Mouse (Mus musculus) liver, embryonic 13.5 days (tissue): ENCODE data around the gene Ctbp2. TPM values are rescaled to one million over a fixed set of nuclear protein-coding genes. Genes with fewer than 3 reads are reported as not detected.

Experiments used
- ATAC-seq: fragments of 200-750 bp; cut with Nextera tagmentation; 2 replicates; pipeline ENCODE4 v1.8.0; 2017; ENCODE audit warnings: low read depth, mild to moderate bottlenecking, moderate number of reproducible peaks, moderate library complexity
- DNase-seq: peaks from one replicate; pipeline ENCODE4 v3.0.0; 2022
- H3K27ac ChIP-seq: fragments of 300-500 bp; sonication (generic); 2 replicates; pipeline ENCODE4 v1.5.1; 2015; ENCODE audit warnings: moderate library complexity, mild to moderate bottlenecking, inconsistent platforms
- H3K27me3 ChIP-seq: fragments of 300-500 bp; sonication (generic); 2 replicates; pipeline ENCODE4 v1.6.1; 2015; ENCODE audit warnings: mild to moderate bottlenecking, inconsistent platforms
- H3K36me3 ChIP-seq: fragments of 300-500 bp; sonication (generic); 2 replicates; pipeline ENCODE4 v1.6.1; 2015; ENCODE audit warnings: mild to moderate bottlenecking, inconsistent platforms
- H3K4me1 ChIP-seq: fragments of 300-500 bp; sonication (generic); replicated peaks from 2 replicates; pipeline ENCODE4 v1.6.1; 2015; ENCODE audit warnings: inconsistent platforms
- H3K4me2 ChIP-seq: fragments of 300-500 bp; sonication (generic); 2 replicates; pipeline ENCODE4 v1.6.1; 2015; ENCODE audit warnings: inconsistent platforms, mild to moderate bottlenecking, moderate library complexity
- H3K4me3 ChIP-seq: fragments of 300-500 bp; sonication (generic); replicated peaks from 2 replicates; pipeline ENCODE4 v1.5.1; 2015; ENCODE audit warnings: mild to moderate bottlenecking, inconsistent platforms
- H3K9ac ChIP-seq: fragments of 300-500 bp; sonication (generic); 2 replicates; pipeline ENCODE4 v1.6.1; 2015; ENCODE audit warnings: mild to moderate bottlenecking, inconsistent platforms
- H3K9me3 ChIP-seq: fragments of 300-500 bp; sonication (generic); replicated peaks from 2 replicates; pipeline ENCODE4 v1.6.1; 2016; ENCODE audit warnings: inconsistent platforms
- WGBS: fragments of 180-500 bp; shearing (Covaris S2); methylation state at CpG from one replicate; pipeline ENCODE4 v1.1.7; 2015; ENCODE audit not compliant: insufficient replicate concordance; 5-methylcytosine and 5-hydroxymethylcytosine counted together
- polyA plus RNA-seq: library from polyadenylated mRNA; unstranded; fragments of >200 nt; fragmentation: Nextera tagmentation; extraction: Ambion mirVana; gene quantifications from 2 replicates; pipeline ENCODE4 v1.2.1, GENCODE M21; 2015

Ctbp2 gene
- polyA plus RNA-seq, 1 experiment from 2014 or later, result 11.4 TPM

GRCm38 (mm10) chr7:133117815-133118214 is 6.3 kb downstream of the Ctbp2 start:
- ATAC-seq, result no peak
- Histone ChIP-seq H3K36me3 (no peaks in the 10 kb centered on the region), H3K9me3 (no peaks in the 10 kb centered on the region), H3K27me3 (peaks cover 26% of the 10 kb centered on the region), H3K4me3 (no peak overlapping the region), H3K4me2 (no peak overlapping the region), H3K4me1 (peaks cover 73% of the 10 kb centered on the region), H3K27ac (no peak overlapping the region), H3K9ac (no peak overlapping the region)
- no peak for DNase-seq
- 37% methylated on average over 2 of the region's 2 CpGs for WGBS

- DNase-seq, result no peak
- Histone ChIP-seq H3K36me3 (no peaks in the 10 kb centered on the region), H3K9me3 (no peaks in the 10 kb centered on the region), H3K9ac (no peak overlapping the region), H3K4me1 (peaks cover 77% of the 10 kb centered on the region), H3K4me3 (no peak overlapping the region), H3K27me3 (peaks cover 13% of the 10 kb centered on the region), H3K4me2 (peak overlapping the region; percentile 77; the same call in 1 of the 2 replicates), H3K27ac (0 out of 2 replicates have a peak overlapping the region, but pooled peaks have one; percentile 39)
- no peak for ATAC-seq
Observed at GRCm38 (mm10) chr7:133116542-133116941, 7.6 kb downstream of the Ctbp2 start.

- 9% methylated on average over 15 of the region's 15 CpGs for WGBS
- Histone ChIP-seq H3K4me1 (peaks cover 74% of the 10 kb centered on the region), H3K27me3 (peaks cover 8% of the 10 kb centered on the region; the same call in 1 of the 2 replicates), H3K4me3 (peak overlapping the region; percentile 55), H3K9ac (peak overlapping the region; percentile 67), H3K4me2 (peak overlapping the region; percentile 77), H3K9me3 (no peaks in the 10 kb centered on the region), H3K36me3 (no peaks in the 10 kb centered on the region), H3K27ac (peak overlapping the region; percentile 39)
- DNase-seq (peak; percentile 22), ATAC-seq (no peak)
Observed at GRCm38 (mm10) chr7:133115886-133116285, 8.3 kb downstream of the Ctbp2 start.

GRCm38 (mm10) chr7:133114847-133115470 is 9.2 kb downstream of the Ctbp2 start:
- DNase-seq, result peak; percentile 56

GRCm38 (mm10) chr7:133113185-133113895 is 10.8 kb downstream of the Ctbp2 start:
- H3K36me3 ChIP-seq, result no peaks in the 10 kb centered on the region
- no peaks in the 10 kb centered on the region for H3K27me3 ChIP-seq
- H3K9me3 ChIP-seq, result no peaks in the 10 kb centered on the region
- H3K27ac ChIP-seq, result no peak overlapping the region
- no peak for DNase-seq
- H3K4me3 ChIP-seq, result no peak overlapping the region
- no peak for ATAC-seq
- H3K4me1 ChIP-seq, result peaks cover 59% of the 10 kb centered on the region
- H3K4me2 ChIP-seq, result no peak overlapping the region
- H3K9ac ChIP-seq, result no peak overlapping the region
- 79% methylated on average over 8 of the region's 8 CpGs for WGBS

More at GRCm38 (mm10) chr7:133114847-133115470, 9.2 kb downstream of the Ctbp2 start:
- peak overlapping the region; percentile 20; the same call in 1 of the 2 replicates for H3K27ac ChIP-seq
- ATAC-seq, result peak; percentile 69
- H3K9ac ChIP-seq, result peak overlapping the region; percentile 67
- H3K4me2 ChIP-seq, result peak overlapping the region; percentile 77
- peak overlapping the region; percentile 55 for H3K4me3 ChIP-seq
- H3K27me3 ChIP-seq, result no peaks in the 10 kb centered on the region
- H3K4me1 ChIP-seq, result peaks cover 66% of the 10 kb centered on the region
- 5% methylated on average over 20 of the region's 20 CpGs for WGBS
- H3K9me3 ChIP-seq, result no peaks in the 10 kb centered on the region
- H3K36me3 ChIP-seq, result no peaks in the 10 kb centered on the region

GRCm38 (mm10) chr7:133112351-133112831 is 11.8 kb downstream of the Ctbp2 start:
- Histone ChIP-seq H3K4me2 (no peak overlapping the region), H3K4me1 (peaks cover 52% of the 10 kb centered on the region), H3K4me3 (no peak overlapping the region), H3K9ac (no peak overlapping the region), H3K27me3 (no peaks in the 10 kb centered on the region), H3K9me3 (no peaks in the 10 kb centered on the region), H3K27ac (no peak overlapping the region), H3K36me3 (no peaks in the 10 kb centered on the region)
- ATAC-seq (no peak), DNase-seq (no peak)
- WGBS, result 62% methylated on average over 6 of the region's 6 CpGs

GRCm38 (mm10) chr7:133109442-133109841 is 14.7 kb downstream of the Ctbp2 start:
- Histone ChIP-seq H3K36me3 (no peaks in the 10 kb centered on the region), H3K27me3 (no peaks in the 10 kb centered on the region), H3K9me3 (no peaks in the 10 kb centered on the region), H3K4me1 (peaks cover 26% of the 10 kb centered on the region), H3K9ac (no peak overlapping the region), H3K27ac (no peak overlapping the region), H3K4me3 (no peak overlapping the region), H3K4me2 (no peak overlapping the region)
- no peak for ATAC-seq
- no peak for DNase-seq
- 85% methylated on average over 4 of the region's 4 CpGs for WGBS

GRCm38 (mm10) chr7:133108695-133109094 is 15.5 kb downstream of the Ctbp2 start:
- Histone ChIP-seq H3K27ac (no peak overlapping the region), H3K4me3 (no peak overlapping the region), H3K9ac (no peak overlapping the region), H3K36me3 (no peaks in the 10 kb centered on the region), H3K27me3 (no peaks in the 10 kb centered on the region), H3K4me1 (peaks cover 19% of the 10 kb centered on the region), H3K4me2 (no peak overlapping the region), H3K9me3 (no peaks in the 10 kb centered on the region)
- WGBS, result 85% methylated on average over 2 of the region's 2 CpGs
- no peak for ATAC-seq
- DNase-seq, result no peak

GRCm38 (mm10) chr7:133102578-133102977 is 21.6 kb downstream of the Ctbp2 start:
- peaks cover 3% of the 10 kb centered on the region; the same call in 1 of the 2 replicates for H3K4me1 ChIP-seq
- no peak overlapping the region for H3K4me3 ChIP-seq
- H3K27ac ChIP-seq, result no peak overlapping the region
- no peak overlapping the region for H3K9ac ChIP-seq
- DNase-seq, result no peak
- H3K27me3 ChIP-seq, result no peaks in the 10 kb centered on the region
- H3K9me3 ChIP-seq, result no peaks in the 10 kb centered on the region
- ATAC-seq, result no peak
- WGBS, result 72% methylated on average over 3 of the region's 3 CpGs
- H3K36me3 ChIP-seq, result 0 out of 2 replicates have a peak, but pooled peaks cover 2% of the 10 kb centered on the region
- no peak overlapping the region for H3K4me2 ChIP-seq

GRCm38 (mm10) chr7:133101070-133101469 is 23.1 kb downstream of the Ctbp2 start:
- Histone ChIP-seq H3K27me3 (no peaks in the 10 kb centered on the region), H3K4me1 (0 out of 2 replicates have a peak, but pooled peaks cover under 1% of the 10 kb centered on the region), H3K4me3 (no peak overlapping the region), H3K9ac (no peak overlapping the region), H3K9me3 (no peaks in the 10 kb centered on the region), H3K27ac (no peak overlapping the region), H3K4me2 (no peak overlapping the region), H3K36me3 (0 out of 2 replicates have a peak, but pooled peaks cover 2% of the 10 kb centered on the region)
- WGBS, result 85% methylated on average over 6 of the region's 6 CpGs
- no peak for ATAC-seq
- no peak for DNase-seq

- Histone ChIP-seq H3K27me3 (no peaks in the 10 kb centered on the region), H3K36me3 (0 out of 2 replicates have a peak, but pooled peaks cover 2% of the 10 kb centered on the region), H3K9me3 (no peaks in the 10 kb centered on the region), H3K4me3 (no peak overlapping the region), H3K4me2 (no peak overlapping the region), H3K4me1 (no peaks in the 10 kb centered on the region), H3K9ac (no peak overlapping the region), H3K27ac (no peak overlapping the region)
- WGBS, result 71% methylated on average over 6 of the region's 6 CpGs
- DNase-seq, result no peak
- ATAC-seq, result no peak
Observed at GRCm38 (mm10) chr7:133100178-133100577, 24.0 kb downstream of the Ctbp2 start.
